Mouse (Mus musculus) gastrocnemius, postnatal 10 days (tissue): ENCODE data around the gene Ccdc185. TPM values are rescaled to one million over a fixed set of nuclear protein-coding genes. Genes with fewer than 3 reads are reported as not detected.

Experiments used
- DNase-seq: peaks from one replicate; pipeline ENCODE4 v3.0.0; 2021; ENCODE audit warnings: mixed read lengths
- long read RNA-seq, 2 experiments: library from polyadenylated mRNA; stranded (forward); transcript quantifications; one replicate each; pipeline ENCODE4 v2.0.0; 2021
- total RNA-seq, 2 experiments: library from RNA; stranded (reverse); gene quantifications; 2 replicates each; pipeline ENCODE4 v1.2.3; 2021

Ccdc185 gene
- total RNA-seq, result not detected
- long read RNA-seq, experiment 1, result 0 reads
- long read RNA-seq, experiment 2, result 0 reads

DNA sequence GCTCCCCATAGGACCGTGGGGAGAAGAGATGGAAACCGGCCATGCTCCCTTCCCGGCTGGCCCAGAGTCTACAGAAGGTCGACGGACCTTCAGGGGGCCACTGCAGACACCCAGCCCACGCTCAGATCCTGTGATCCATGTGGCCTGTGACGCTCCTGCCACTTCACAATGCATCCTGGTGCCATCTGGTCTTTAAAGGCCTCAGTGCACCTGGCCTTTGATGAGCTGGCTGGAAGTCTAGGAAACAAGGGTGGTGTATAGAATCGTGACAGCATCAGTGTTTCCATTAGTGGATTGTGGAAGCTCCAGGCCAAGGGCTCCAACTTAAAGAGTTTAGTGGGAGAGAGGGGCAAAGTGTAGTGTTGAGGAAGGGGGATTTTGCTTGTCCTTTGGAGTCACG lies at the start of gene Ccdc185:
Gene Ccdc185, minus strand, starts transcription at position 101 of the 400 bp plus-strand sequence.
- no peak for DNase-seq

DNA sequence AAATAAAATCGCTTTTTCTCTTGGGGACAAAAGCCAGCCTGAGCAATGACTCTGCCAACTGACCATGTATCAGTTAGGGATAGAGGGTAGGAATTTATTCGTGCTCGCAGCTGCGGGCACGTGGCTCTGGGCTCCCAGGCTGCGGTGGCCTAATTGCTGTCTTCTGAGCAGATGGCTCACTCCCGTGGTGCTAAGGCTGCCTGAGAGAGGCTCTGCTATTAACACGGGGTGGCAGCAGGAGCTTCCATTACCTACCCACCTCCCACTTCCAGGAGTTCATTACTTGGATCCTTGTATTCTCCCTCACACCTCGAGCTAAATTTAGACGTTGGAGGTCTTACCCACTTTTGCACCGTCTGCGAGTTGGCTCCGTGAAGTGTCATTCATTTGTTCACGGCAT lies 48.1 kb upstream of the Ccdc185 start:
- DNase-seq, result no peak

DNA sequence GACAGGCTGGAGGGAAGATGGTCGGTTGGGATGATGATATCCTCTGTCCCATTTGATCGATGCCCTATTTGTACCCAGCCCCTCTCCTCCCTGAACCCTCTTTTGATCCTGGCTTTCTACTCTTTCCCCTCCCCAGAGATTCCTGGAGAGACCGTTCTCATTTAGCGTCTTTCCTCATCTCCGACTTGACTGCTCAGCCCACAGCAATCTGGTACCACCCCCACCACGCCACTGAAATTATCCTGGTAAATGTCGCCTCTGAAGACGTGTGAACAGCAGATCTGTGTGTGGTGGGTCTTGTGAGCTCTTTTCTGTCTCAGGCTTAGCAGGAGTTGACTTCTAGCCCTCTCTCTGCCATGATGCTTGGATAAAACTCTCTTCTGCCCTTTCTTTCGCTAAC lies 45.6 kb upstream of the Ccdc185 start:
- no peak for DNase-seq

DNA sequence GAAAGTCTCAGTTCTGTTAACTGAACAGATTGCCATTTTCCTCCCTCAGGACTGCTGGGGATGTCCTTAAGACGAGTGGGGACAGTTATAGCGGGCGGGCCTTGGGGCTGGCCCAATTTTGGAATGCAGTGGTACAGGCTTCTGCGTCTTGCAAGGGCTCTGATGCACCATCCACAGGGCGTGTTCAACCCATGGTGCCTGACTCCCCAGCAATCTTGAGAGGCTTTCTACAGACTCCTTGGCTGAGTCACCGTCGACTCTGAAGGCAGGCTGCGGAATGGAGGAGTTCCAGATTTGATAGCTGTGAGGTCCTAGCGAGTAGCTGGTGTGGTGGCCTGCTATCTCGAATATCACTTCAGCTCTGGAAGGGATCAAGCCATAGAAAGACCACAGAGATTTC lies 45.2 kb upstream of the Ccdc185 start:
- no peak for DNase-seq

DNA sequence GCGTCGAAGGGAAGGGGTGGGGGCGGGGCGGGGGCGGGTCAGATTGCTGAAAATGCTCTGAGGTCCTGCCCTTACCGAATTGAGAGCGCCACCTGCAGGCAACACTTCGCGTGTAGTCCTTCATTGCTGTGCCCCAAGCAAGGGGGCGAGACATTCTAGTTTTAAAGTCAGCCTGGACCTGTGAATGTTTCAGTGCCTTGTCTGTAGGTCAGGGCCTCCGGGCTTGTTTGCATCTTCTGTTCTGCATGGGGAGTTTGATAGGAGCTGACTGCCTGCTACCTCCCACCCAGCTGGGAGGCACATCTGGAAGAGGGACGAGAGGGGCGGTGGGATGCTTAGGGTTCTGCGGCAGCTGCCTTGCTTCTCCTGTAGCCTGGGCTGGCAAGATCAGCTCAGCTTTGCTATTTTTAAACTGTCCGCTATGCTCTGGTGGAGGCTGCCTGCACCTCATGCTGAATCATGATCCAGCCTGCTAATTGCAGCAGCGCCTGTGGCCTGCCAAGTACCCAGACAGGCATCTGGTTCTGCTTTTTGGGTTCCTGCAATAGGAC lies 43.6 kb upstream of the Ccdc185 start:
- DNase-seq, result peak; percentile 80

DNA sequence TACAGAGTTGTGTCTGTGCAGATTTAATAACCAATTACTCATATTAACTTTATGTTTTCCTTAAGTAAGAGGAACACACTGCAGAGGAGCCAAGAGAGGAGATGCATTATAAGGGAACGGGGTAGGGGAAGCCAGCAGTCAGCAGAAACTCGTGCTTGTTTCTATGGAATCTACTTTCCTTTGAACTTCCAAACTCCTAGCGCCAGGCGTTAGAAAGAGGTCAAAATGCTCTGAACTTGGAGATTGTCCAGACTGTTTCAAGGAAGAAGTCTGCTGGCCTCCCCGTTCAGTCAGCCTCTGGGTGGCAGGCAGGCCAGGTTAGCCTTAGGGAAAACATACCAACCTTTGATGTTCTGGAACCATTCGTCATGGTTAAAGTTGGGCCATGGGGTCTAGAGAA lies 39.9 kb upstream of the Ccdc185 start:
- DNase-seq, result no peak

DNA sequence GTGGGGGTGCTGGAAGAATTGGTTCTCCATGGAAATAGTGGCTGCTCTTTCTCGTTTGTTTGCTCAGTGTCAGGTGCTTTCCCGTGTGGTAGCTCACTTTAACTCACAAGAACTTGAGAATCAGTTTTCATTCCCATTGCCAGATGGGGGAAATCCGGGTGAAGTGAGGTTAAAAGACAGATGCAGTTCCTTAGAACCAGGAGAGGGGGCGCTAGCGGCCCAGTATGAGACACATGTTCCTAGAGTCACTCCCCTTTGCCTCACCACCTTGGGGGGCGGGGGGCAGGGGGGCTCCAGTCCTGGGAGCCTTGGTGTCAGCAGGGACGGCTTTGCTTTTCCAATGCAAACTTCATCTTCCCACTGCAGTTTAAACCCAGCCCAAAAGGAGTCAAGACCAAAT lies 38.0 kb upstream of the Ccdc185 start:
- no peak for DNase-seq

DNA sequence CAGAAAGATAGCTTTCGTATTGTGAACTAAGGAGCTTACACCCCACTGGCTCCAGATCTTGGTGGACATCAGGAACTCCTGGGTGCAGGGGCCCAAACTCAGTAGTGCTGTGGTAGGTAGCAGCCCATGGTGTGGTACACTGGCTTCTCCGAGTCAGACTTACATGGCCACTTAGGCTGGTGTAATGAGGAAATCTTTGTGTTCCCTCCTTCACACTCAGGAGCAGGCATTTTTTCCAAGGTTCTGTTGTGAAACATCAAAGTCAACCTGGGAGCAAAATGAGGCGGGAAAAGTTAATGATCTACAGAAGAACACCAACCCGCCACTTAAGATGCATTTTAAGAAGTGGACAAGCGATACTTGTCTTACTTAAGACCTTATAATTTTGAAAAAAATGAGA lies 36.5 kb upstream of the Ccdc185 start:
- DNase-seq, result no peak

DNA sequence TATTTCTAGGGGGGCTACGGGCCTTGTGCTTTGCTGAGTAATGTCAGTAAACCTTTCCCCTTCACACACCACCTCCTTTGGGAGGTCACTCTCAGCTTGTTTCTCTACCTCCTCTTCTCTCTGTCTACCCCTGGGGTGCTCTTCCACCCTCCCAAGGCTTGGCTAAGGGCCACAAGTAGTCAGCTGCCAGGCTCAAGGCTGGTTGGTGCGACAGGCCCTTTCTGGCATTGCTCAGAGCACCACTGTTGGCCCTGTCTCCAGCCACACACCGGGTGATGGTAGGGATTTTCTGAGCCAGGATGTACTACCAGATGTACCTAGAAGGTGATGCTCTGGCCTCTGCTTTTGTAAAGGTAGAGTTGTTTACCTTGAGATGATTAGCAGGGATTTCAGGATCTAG lies 35.8 kb upstream of the Ccdc185 start:
- DNase-seq, result no peak

DNA sequence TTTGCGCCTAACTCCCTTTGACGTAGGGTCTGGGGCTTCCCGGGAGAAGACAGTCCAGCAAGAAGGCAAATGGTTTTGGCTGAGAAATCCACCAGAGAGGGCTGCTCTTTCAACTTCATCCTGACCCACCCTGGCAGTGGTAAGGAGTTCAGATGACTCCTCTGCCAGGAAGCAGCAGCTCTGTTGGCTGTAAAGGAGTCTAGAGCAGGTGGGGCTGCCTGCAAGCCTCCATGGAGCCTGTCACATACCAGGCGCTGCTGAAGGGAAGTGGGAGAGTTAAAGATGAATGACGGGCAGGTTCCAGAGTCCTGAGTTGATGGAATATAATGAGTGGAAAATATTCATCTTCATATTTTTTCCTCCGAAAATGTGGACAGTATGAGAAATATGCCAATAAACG lies 34.8 kb upstream of the Ccdc185 start:
- DNase-seq, result no peak

DNA sequence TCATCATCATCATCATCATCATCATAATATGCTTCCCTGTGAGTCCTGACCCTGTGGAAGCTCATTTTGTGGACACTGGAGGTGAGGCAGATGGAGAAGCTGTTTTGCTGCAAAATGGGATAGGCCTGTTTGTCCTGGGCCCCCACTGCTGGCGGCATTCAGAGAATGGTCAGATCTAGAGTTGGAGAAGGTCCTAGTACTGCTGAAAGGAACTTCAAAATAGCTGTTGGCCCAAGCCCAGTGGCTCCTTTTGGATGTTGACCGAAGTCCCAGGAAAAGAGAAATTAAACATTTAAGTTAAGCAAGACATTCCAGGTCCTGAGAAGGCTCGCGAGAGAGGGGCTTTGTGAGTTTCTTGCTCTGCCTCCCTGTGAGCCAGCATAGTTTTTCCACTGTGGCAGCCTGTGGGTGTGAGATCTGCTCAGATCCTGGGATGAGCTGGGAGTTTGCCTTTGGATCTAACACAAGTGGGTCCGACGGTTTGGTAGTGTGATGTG lies 30.1 kb upstream of the Ccdc185 start:
- DNase-seq, result no peak

DNA sequence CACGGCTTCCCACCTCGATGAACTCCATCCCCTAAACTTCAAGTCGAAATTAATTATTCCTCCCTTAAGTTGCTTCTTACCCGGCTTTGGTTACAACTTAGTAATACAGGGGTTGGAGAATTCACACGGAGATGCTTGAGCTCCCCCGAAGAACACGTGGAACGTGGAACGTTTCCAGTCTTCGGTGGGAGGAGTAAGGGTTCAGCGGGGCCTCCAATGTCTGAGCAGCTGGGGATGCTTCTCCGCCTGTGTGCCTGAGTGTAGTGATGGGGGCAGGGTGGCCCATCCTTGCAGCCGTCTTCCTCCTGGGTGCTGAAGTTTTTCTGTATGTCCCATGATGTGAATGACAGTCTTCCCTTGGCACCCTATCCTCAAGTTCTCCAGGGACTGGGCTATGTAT lies 29.2 kb upstream of the Ccdc185 start:
- DNase-seq, result no peak

DNA sequence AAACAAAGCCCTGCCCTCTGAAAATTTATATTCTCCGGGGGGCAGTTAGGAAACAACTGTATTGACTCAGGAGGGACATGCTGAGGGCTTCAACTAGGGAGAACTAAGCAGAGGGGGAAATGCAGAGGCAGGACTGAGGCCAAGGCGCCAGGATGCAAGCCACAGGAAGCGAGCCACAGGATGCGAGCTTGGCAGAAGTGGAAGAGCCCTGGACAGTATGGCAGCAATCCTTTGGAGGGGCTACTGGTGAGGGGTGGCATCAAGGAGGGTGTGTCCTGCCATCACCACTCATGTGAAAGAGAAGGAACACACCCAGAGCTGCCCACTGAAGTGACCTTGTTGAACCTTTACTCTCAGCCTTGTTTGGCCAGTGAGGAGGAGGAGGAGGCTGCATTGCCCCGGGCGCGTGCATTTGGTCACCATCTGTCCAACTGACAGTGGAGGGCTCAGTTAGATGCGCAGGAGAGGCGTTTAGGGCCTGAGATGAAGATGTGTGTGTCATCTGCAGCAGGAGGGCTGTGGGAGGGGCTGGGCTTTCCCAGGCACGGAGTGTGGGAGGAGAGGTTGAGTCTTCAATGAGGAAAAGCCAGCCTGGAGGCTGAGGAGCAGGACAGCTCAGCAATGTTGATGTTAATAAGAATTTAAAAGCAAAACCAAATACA lies 27.9 kb upstream of the Ccdc185 start:
- DNase-seq, result no peak

DNA sequence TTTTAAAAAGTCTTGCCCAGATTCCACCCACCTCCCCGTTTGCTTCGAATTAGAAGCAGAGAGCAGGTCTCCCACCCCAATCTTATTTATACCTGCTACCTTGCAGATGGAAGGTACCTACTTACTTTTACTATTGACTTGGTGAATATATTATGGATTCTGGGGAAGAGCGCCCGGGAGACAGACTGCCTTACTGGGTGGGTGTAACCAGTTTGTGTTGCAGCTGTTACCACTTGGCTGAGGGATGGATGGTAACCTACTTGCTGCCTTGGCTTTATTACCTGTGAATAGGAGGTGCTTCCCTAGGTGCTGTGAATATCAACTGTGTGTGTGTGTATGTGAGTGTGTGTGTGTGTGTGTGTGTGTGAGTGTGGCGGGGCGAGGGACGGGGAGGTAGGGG lies 26.6 kb upstream of the Ccdc185 start:
- no peak for DNase-seq

DNA sequence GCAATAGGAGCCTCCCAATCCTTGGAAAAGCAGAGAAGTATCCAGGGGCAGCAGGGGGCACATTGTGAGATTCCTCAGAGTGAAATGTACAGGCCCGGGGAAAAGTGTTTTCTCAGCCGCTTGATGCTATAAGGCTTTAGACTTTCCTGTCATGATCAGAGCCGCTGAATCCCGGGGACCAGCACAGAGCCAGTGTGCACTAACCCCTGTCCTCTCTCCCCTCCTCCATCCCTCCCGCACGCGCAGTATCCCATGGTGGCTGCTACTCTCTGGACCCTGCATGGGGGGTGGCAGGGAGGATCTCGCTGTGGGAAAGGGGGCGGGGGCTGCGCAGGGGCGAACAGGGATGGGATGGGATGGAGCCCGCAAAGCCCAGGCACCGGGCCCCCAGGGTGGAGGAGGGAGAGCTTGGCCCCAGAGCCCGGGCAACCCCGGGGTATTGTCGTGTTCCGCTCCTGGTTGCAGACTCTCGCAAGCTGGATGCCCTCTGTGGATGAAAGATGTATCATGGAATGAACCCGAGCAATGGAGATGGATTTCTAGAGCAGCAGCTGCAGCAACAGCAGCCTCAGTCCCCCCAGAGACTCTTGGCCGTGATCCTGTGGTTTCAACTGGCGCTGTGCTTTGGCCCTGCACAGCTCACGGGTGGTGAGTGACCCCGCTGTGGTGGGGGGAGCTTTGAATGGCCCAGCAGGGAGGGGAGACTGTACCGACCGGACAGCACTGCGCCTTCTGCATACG lies 15.7 kb upstream of the Ccdc185 start:
- DNase-seq, result no peak

DNA sequence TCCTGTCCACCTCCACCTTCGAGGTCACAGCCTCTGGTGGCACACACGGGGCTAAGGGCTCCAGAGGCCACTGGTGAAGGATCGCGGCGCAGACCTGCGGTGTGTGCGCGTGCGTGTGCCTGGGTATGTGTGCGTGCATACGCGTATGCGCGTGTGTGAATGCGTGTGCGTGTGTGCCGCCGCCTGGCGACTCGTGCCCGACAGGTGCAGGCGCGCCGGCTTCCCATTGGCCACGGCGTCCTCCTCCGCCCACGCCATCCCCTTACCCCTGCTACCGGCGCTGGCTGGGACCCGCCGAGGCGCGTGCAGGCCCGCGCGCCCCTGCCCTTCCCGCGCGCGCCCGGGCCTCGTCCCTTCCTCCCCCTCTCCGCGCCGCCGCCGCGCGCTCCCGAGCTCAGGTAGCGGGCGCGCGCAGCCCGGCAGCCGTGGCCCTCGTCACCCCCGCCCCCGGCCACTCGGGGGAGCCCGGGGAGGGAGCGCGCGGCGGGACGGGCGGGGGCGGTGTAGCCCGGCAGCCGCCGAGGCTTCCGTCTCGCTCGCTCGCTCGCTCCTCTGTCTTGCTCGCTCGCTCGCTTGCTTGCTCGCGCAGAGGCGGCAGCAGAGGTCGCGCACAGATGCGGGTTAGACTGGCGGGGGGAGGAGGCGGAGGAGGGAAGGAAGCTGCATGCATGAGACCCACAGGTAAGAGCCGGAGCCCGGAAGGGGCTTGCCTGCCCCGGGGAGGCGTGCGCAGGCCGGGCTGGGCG lies 14.9 kb upstream of the Ccdc185 start, which contains the start of gene Susd4:
Gene Susd4, plus strand, starts transcription at position 145 of the 746 bp plus-strand sequence.
- peak; percentile 41 for DNase-seq

DNA sequence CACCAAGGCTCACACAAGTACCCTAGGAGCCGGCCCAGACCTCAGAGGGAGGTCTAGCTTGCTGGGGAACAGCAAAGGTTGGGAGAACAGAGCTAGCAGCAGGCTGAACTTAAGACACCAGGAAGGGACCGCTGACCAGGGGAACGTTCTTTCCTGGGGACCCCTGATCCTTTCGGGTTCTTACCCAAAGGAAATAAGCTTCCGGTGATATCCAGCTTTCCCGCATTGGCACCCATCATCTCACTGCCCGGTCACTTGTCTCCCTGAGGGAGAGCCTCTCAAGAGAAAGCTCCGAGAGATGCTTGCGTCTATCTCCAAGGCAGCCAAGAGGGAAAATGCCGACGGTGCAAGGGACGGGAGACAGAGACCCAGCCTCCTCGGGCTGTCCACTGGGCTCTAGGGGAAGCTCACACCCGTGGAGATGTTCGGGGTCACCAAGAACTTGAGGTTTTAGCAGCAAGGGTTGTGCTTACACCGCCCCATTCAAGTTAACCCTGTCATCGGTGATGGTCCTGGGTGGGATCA lies 14.3 kb upstream of the Ccdc185 start:
- no peak for DNase-seq

DNA sequence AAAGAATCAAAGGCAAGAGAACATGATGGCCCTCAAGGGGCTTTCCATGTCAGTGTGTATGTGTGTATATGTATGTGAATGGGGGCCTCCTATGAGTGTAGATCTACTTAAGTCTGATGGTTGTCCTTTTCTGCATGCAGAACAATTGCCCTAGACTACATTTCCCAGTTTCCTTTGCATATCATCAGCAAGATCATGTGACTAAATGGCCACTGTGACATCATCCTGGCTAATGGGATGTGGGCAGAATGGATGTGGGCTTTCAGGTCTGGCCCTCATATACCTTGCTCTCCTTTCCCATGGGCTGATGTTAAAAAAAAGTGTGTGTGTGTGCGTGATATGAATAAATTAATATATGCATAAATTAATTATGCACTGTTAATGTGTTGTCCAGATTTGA lies 9.8 kb upstream of the Ccdc185 start:
- DNase-seq, result no peak

DNA sequence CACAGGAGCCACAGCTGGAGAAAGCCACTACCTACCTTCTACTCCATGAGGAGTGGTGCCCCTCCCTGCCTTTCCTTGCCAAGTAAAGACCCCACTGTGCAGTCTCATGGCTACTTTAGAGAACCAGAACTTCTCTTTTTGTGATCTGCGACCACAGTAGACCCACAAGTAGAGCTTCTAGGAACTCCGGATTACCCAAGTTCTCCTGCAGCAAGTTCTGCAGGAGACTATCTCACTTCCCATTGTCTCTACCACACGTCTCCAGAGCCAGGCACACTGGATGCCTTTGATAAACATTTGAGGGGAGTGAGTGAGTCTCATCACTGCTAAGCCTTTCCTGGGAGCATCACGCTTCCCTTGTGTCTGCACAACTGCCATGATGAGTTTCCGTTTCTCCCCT lies 5.9 kb upstream of the Ccdc185 start:
- DNase-seq, result no peak

DNA sequence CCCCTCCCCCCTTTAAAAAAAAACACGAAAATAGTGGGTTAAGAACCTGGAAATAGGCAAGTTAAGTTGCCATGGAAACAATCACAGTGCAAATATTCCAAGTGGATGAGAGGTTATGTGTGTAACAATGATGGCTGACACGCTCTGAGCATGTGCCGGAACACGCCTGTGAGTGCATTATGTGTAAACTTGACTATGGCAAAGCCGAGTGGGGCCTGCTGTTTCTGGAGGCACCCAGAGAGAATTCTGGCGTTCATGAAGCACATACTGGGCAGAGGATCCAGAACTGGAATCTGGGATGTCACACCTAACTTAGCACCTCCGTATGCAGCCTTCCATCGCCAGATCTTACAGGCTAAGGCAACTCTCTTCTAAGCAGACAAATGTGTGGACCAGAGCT lies 4.7 kb upstream of the Ccdc185 start:
- no peak for DNase-seq

DNA sequence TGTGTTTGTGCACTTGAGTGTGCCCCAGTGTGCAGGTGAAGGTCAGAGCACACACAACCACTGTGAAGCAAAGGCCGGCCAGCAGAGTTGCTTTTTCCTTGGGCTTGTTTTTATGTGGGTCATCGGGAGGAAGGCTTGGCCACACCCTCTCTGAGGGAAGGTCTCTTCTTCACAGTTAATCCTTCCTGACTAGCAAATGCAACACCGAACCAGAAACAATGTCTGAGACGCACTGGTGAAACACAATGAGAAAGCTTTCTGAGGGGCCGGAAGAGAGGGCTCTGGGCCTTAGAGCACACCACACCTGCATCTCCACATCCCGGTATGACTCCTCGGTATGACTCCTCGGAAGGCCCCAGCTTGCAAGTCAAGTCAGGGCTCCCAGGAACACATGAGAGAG lies 2.3 kb upstream of the Ccdc185 start:
- DNase-seq, result no peak

DNA sequence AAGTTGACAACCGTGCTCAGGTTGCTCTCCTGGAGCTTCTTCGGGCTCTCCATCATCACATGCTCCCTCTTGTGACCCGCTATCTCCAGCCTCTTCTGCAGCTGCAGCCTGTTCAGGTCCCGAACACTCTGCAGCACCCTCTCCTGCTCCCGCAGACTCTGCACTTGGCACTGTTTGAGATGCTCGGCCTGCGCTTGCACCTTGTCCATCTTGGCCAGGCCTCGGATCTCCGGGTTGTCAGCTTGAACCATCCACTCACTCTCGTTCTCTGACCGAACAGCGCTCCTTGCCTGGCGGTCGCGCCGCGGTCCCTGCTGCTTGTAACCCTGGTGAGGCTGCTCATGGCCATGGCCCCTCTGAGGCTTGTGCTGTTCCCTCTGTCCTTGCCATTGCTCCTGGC lies 1.1 kb downstream of the Ccdc185 start:
- DNase-seq, result no peak

DNA sequence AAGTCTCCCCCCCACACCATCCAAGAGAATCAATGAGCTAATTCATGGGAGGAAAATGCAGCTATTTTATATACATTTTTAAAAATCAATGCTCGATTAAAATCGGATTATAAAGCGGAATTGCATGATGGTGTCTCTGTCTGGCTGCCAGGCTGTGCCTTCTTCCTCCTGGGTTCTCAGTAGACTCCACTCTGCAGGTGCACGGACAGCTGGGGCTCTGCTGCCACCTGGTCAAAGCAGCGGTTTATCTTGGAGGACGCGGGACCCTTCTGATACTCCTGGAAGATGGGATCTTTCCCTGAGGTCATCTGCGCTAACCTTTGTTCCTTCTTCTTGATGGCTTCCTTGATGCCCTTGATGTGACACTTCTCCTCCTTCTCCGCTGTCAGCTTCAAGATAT lies 1.9 kb downstream of the Ccdc185 start:
- no peak for DNase-seq
